Comparison of ENCODE assay signal across 9 mouse cellular contexts in the genomic region with DNA sequence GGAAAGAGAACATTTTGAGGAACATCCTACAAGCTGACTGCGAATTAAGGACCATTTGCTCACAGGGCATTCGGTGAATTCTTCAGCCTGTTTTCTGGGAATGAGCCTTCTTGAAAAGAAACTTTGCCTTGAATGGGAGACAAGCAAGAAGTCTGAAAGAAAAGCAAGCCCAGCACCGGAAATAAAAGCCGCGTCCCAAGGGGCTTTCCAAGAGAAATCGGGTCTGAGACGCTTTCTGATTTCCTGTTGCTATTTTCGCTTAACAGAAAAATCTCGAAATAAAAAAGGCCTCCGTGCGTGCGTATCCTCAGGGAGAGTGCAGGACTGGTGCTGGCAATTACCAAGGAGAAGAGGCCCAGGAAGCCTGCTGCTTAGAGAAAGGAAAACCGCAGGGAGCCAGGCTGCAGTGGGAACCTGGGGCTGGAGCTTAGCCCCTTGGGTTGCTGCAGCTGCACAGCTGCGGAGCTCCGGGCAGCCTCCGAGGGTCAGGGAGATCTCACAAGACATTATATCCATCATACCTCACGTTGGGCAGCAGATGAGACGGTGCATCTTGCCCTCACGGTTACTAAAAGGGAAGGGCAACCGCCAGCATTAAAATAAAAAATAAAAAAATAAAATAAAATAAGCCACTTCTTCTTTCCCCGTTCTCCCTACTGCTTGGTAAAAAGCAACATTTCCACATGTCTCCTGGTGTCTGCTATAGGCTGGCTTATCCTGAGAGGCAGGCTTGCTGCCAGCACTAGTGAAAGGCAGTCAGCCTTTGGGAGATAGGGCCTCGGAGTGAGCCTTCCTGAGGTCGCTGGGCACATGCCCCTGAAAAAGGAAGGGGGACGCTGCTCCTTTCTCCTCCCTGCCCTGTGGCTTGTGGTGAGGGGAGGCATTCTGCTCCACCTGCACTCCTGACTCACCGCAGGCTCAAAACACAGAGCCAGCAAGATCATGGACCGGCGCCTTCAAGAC. TPM values are rescaled to one million over a fixed set of nuclear protein-coding genes. Genes with fewer than 3 reads are reported as not detected.
DNase-seq lines count a peak whose midpoint lies in the region; ATAC-seq and TF ChIP-seq lines count a peak whose summit lies in the region.
"Had no signal": no experiment of that assay in that cellular context is flagged by ENCODE, and none has a peak within 500 bp of the region (broad histone marks: within the 10 kb centered on the region; RNA-seq: fewer than 3 reads in every experiment).

No protein-coding gene starts in this region.

- no peaks in the 10 kb centered on the region for H3K36me3 ChIP-seq in neural tube, embryonic 11.5 days (ENCODE audit: control insufficient read depth, insufficient read depth, low read length)
- no peaks in the 10 kb centered on the region for H3K36me3 ChIP-seq in heart, embryonic 11.5 days (ENCODE audit: control insufficient read depth, insufficient read depth, low read length)
- H3K36me3 ChIP-seq in limb, embryonic 12.5 days = no peaks in the 10 kb centered on the region
- no peaks in the 10 kb centered on the region for H3K36me3 ChIP-seq in stomach, postnatal 0 days (ENCODE audit: control insufficient read depth, insufficient read depth, low read length)
- H3K36me3 ChIP-seq: liver, embryonic 15.5 days had no signal

- WGBS in neural tube, embryonic 11.5 days = 25% methylated on average over 27 of the region's 27 CpGs
- 26% methylated on average over 27 of the region's 27 CpGs for whole genome bisulfite sequencing in heart, embryonic 11.5 days (ENCODE audit: insufficient replicate concordance)
- 29% methylated on average over 27 of the region's 27 CpGs for WGBS in limb, embryonic 12.5 days
- 43% methylated on average over 27 of the region's 27 CpGs for WGBS in stomach, postnatal 0 days

- intact Hi-C loops in gastrocnemius, postnatal 14 days (cut with DNase I; ENCODE audit: low total_unique reads) = no loop called here
- intact Hi-C loops in left cerebral cortex, postnatal 4 days (cut with DNase I) = no loop called here

- peak overlapping the region; percentile 10; the same call in 1 of the 2 replicates for H3K9ac ChIP-seq in neural tube, embryonic 11.5 days (ENCODE audit: low read length)
- no peak overlapping the region for H3K9ac ChIP-seq in heart, embryonic 11.5 days (ENCODE audit: low read depth, low read length)
- H3K9ac ChIP-seq in limb, embryonic 12.5 days (replicated peaks) = no peak overlapping the region
- no peak overlapping the region for H3K9ac ChIP-seq in stomach, postnatal 0 days (ENCODE audit: low read length)
- H3K9ac ChIP-seq: liver, embryonic 15.5 days had no signal

- H3K4me1 ChIP-seq in neural tube, embryonic 11.5 days (ENCODE audit: control insufficient read depth, insufficient read depth, low read length) = 0 out of 2 replicates have a peak, but pooled peaks cover 3% of the 10 kb centered on the region
- H3K4me1 ChIP-seq in heart, embryonic 11.5 days (ENCODE audit: control insufficient read depth, insufficient read depth, low read length) = 0 out of 2 replicates have a peak, but pooled peaks cover 4% of the 10 kb centered on the region
- H3K4me1 ChIP-seq in limb, embryonic 12.5 days (replicated peaks) = peaks cover 11% of the 10 kb centered on the region
- peaks cover under 1% of the 10 kb centered on the region; the same call in 1 of the 2 replicates for H3K4me1 ChIP-seq in stomach, postnatal 0 days (replicated peaks; ENCODE audit: control insufficient read depth, insufficient read depth)

- DNase-seq in neural tube, embryonic 11.5 days (ENCODE audit: low spot score) = no peak
- no peak for DNase-seq in neural tube, embryonic 10.5 days (ENCODE audit: extremely low spot score, low spot score)
- DNase-seq in stomach, postnatal 0 days (ENCODE audit: low spot score) = no peak
- DNase-seq in gastrocnemius, postnatal 14 days = no peak
- no peak for DNase-seq in adrenal gland, postnatal 10 days
- DNase-seq in left cerebral cortex, postnatal 4 days = no peak

- H3K4me3 ChIP-seq in neural tube, embryonic 11.5 days (ENCODE audit: low read depth, low read length) = no peak overlapping the region
- H3K4me3 ChIP-seq in heart, embryonic 11.5 days (ENCODE audit: low read depth, low read length) = no peak overlapping the region
- H3K4me3 ChIP-seq in limb, embryonic 12.5 days (replicated peaks) = peak overlapping the region; percentile 8; the same call in 1 of the 2 replicates
- H3K4me3 ChIP-seq in stomach, postnatal 0 days (ENCODE audit: low read depth, low read length) = no peak overlapping the region
- H3K4me3 ChIP-seq: liver, embryonic 15.5 days had no signal

- peak overlapping the region; percentile 14; the same call in 1 of the 2 replicates for H3K4me2 ChIP-seq in neural tube, embryonic 11.5 days (ENCODE audit: low read depth)
- peak overlapping the region; percentile 43 for H3K4me2 ChIP-seq in heart, embryonic 11.5 days
- H3K4me2 ChIP-seq in limb, embryonic 12.5 days = peak overlapping the region; percentile 39
- no peak overlapping the region for H3K4me2 ChIP-seq in stomach, postnatal 0 days (replicated peaks; ENCODE audit: low read depth)
- H3K4me2 ChIP-seq: liver, embryonic 15.5 days had no signal

- peaks cover 2% of the 10 kb centered on the region; the same call in 1 of the 2 replicates for H3K27me3 ChIP-seq in neural tube, embryonic 11.5 days (ENCODE audit: control insufficient read depth, insufficient read depth, low read length)
- H3K27me3 ChIP-seq in heart, embryonic 11.5 days (ENCODE audit: control insufficient read depth, insufficient read depth, low read length) = peaks cover 28% of the 10 kb centered on the region
- H3K27me3 ChIP-seq in limb, embryonic 12.5 days = peaks cover 51% of the 10 kb centered on the region
- H3K27me3 ChIP-seq in stomach, postnatal 0 days (ENCODE audit: control insufficient read depth, insufficient read depth, low read length) = no peaks in the 10 kb centered on the region

- H3K27ac ChIP-seq in neural tube, embryonic 11.5 days (ENCODE audit: low read depth, low read length) = no peak overlapping the region
- H3K27ac ChIP-seq in heart, embryonic 11.5 days (ENCODE audit: low read depth, low read length) = no peak overlapping the region
- no peak overlapping the region for H3K27ac ChIP-seq in limb, embryonic 12.5 days
- peak overlapping the region; percentile 31; the same call in 1 of the 2 replicates for H3K27ac ChIP-seq in stomach, postnatal 0 days (replicated peaks)
- H3K27ac ChIP-seq: liver, embryonic 15.5 days had no signal

- no peak for TF ChIP-seq EP300 in stomach, postnatal 0 days (optimal IDR thresholded peaks at IDR 0.05)

- H3K9me3 ChIP-seq in neural tube, embryonic 11.5 days (ENCODE audit: control insufficient read depth, low read length) = no peaks in the 10 kb centered on the region
- H3K9me3 ChIP-seq in heart, embryonic 11.5 days (replicated peaks; ENCODE audit: control insufficient read depth, low read length) = no peaks in the 10 kb centered on the region
- H3K9me3 ChIP-seq in limb, embryonic 12.5 days = no peaks in the 10 kb centered on the region
- no peaks in the 10 kb centered on the region for H3K9me3 ChIP-seq in stomach, postnatal 0 days (ENCODE audit: control insufficient read depth, low read length)
- H3K9me3 ChIP-seq: liver, embryonic 15.5 days had no signal

- TF ChIP-seq CTCF in stomach, postnatal 0 days (IDR thresholded peaks at IDR 0.05; ENCODE audit: low read depth) = no peak

- ATAC-seq in neural tube, embryonic 11.5 days (ENCODE audit: insufficient read depth, low FRiP score, low TSS enrichment) = no peak
- ATAC-seq in heart, embryonic 11.5 days (replicated peaks; ENCODE audit: insufficient number of reproducible peaks, low FRiP score, low TSS enrichment) = no peak
- ATAC-seq in limb, embryonic 12.5 days (ENCODE audit: insufficient number of reproducible peaks, insufficient read depth, low FRiP score, low TSS enrichment, low read depth) = no peak
- ATAC-seq in stomach, postnatal 0 days (ENCODE audit: low FRiP score, low TSS enrichment) = no peak

RNA-seq across cellular contexts. Expression of a gene that starts 35.5 kb away (rescaled TPM):
- polyA plus RNA-seq in neural tube, embryonic 11.5 days (2014; fragmentation: Nextera tagmentation; extraction: Ambion mirVana) = 4.1 and 5.3 TPM in 2 replicates
- 1.1 and 1.5 TPM in 2 replicates for polyA plus RNA-seq in heart, embryonic 11.5 days (2014; fragmentation: Nextera tagmentation; extraction: Ambion mirVana)
- 0.63 and 0.77 TPM in 2 replicates for polyA plus RNA-seq in limb, embryonic 12.5 days (2016; fragmentation: Nextera tagmentation; extraction: Ambion mirVana)
- 3.8 and 4.1 TPM in 2 replicates for polyA plus RNA-seq in stomach, postnatal 0 days (2015; fragmentation: Nextera tagmentation; extraction: Ambion mirVana)
- under 1 TPM; 0.31 to 0.84 TPM for total RNA-seq in gastrocnemius, postnatal 14 days (2021)
- 1 to 10 TPM; 2.3 to 3.9 TPM for total RNA-seq in adrenal gland, postnatal 10 days (2021)
- total RNA-seq in left cerebral cortex, postnatal 4 days (2021) = 10 to 100 TPM; 64.4 to 66.5 TPM

RNA-seq across cellular contexts. Expression of a gene that starts 49.3 kb away (rescaled TPM):
- polyA plus RNA-seq in neural tube, embryonic 11.5 days (2014; fragmentation: Nextera tagmentation; extraction: Ambion mirVana) = 52.5 and 53.5 TPM in 2 replicates
- 33.6 and 38.3 TPM in 2 replicates for polyA plus RNA-seq in heart, embryonic 11.5 days (2014; fragmentation: Nextera tagmentation; extraction: Ambion mirVana)
- 38.7 and 42.1 TPM in 2 replicates for polyA plus RNA-seq in limb, embryonic 12.5 days (2016; fragmentation: Nextera tagmentation; extraction: Ambion mirVana)
- polyA plus RNA-seq in stomach, postnatal 0 days (2015; fragmentation: Nextera tagmentation; extraction: Ambion mirVana) = 25.7 and 26.1 TPM in 2 replicates
- 10 to 100 TPM; 35.4 to 36.9 TPM for total RNA-seq in gastrocnemius, postnatal 14 days (2021)
- 100 to 1,000 TPM; 115 to 120 TPM for total RNA-seq in adrenal gland, postnatal 10 days (2021)
- total RNA-seq in left cerebral cortex, postnatal 4 days (2021) = 10 to 100 TPM; 61.0 to 67.6 TPM
